Mouse (Mus musculus) heart, embryonic 13.5 days (tissue): ENCODE measurements around the gene Polr1a. TPM values are rescaled to one million over a fixed set of nuclear protein-coding genes. Genes with fewer than 3 reads are reported as not detected.
A peak's percentile ranks its signal among the peaks of the same experiment; 100 is the strongest.

Experiments
- ATAC-seq: fragments of 200-750 bp; cut with Nextera tagmentation; 2 replicates; pipeline ENCODE4 v1.8.0; 2017; ENCODE audit warnings: moderate TSS enrichment; ENCODE audit not compliant: insufficient number of reproducible peaks, low FRiP score, low TSS enrichment; ENCODE audit errors: extremely low read depth
- H3K27ac ChIP-seq: fragments of 300-500 bp; sonication (generic); replicated peaks from 2 replicates; pipeline ENCODE4 v1.5.1; 2015; ENCODE audit warnings: moderate library complexity, mild to moderate bottlenecking, inconsistent platforms
- H3K27me3 ChIP-seq: fragments of 300-500 bp; sonication (generic); replicated peaks from 2 replicates; pipeline ENCODE4 v1.6.1; 2015; ENCODE audit warnings: mild to moderate bottlenecking, inconsistent platforms
- H3K36me3 ChIP-seq: fragments of 300-500 bp; sonication (generic); 2 replicates; pipeline ENCODE4 v1.6.1; 2015; ENCODE audit warnings: mild to moderate bottlenecking, inconsistent platforms
- H3K4me1 ChIP-seq: fragments of 300-500 bp; sonication (generic); 2 replicates; pipeline ENCODE4 v1.6.1; 2015; ENCODE audit warnings: inconsistent platforms
- H3K4me2 ChIP-seq: fragments of 300-500 bp; sonication (generic); 2 replicates; pipeline ENCODE4 v1.6.1; 2015; ENCODE audit warnings: inconsistent platforms, mild to moderate bottlenecking, moderate library complexity
- H3K4me3 ChIP-seq: fragments of 300-500 bp; sonication (generic); 2 replicates; pipeline ENCODE4 v1.5.1; 2015; ENCODE audit warnings: moderate library complexity, mild to moderate bottlenecking, inconsistent platforms
- H3K9ac ChIP-seq: fragments of 300-500 bp; sonication (generic); 2 replicates; pipeline ENCODE4 v1.6.1; 2015; ENCODE audit warnings: inconsistent platforms, mild to moderate bottlenecking, moderate library complexity
- H3K9me3 ChIP-seq: fragments of 300-500 bp; sonication (generic); 2 replicates; pipeline ENCODE4 v1.6.1; 2016; ENCODE audit warnings: inconsistent platforms
- WGBS: fragments of 180-500 bp; shearing (Covaris S2); methylation state at CpG from one replicate; pipeline ENCODE4 v1.1.7; 2015; ENCODE audit warnings: mixed read lengths; 5-methylcytosine and 5-hydroxymethylcytosine counted together
- polyA plus RNA-seq: library from polyadenylated mRNA; unstranded; fragments of >200 nt; fragmentation: Nextera tagmentation; extraction: Ambion mirVana; gene quantifications from 2 replicates; pipeline ENCODE4 v1.2.1, GENCODE M21; 2015

Polr1a gene
- polyA plus RNA-seq, 1 experiment from 2014 or later, result 23.1 TPM

GRCm38 (mm10) chr6:71981450-71981849 is 72.6 kb downstream of the Polr1a start:
- peaks cover 47% of the 10 kb centered on the region for H3K36me3 ChIP-seq
- no peak overlapping the region for H3K4me2 ChIP-seq
- H3K4me1 ChIP-seq, result peaks cover 45% of the 10 kb centered on the region
- H3K4me3 ChIP-seq, result no peak overlapping the region
- peak overlapping the region; percentile 89; the same call in 1 of the 2 replicates for H3K27ac ChIP-seq
- no peaks in the 10 kb centered on the region for H3K27me3 ChIP-seq
- no peak for ATAC-seq
- 81% methylated on average over 4 of the region's 4 CpGs for WGBS
- no peak overlapping the region for H3K9ac ChIP-seq
- H3K9me3 ChIP-seq, result no peaks in the 10 kb centered on the region

- Histone ChIP-seq H3K9ac (no peak overlapping the region), H3K36me3 (peaks cover 10% of the 10 kb centered on the region; the same call in 1 of the 2 replicates), H3K4me1 (peaks cover 53% of the 10 kb centered on the region), H3K4me3 (no peak overlapping the region), H3K9me3 (no peaks in the 10 kb centered on the region), H3K4me2 (no peak overlapping the region), H3K27me3 (no peaks in the 10 kb centered on the region), H3K27ac (no peak overlapping the region)
- WGBS, result 75% methylated on average over 4 of the region's 4 CpGs
- no peak for ATAC-seq
These were observed 77.1 kb downstream of the Polr1a start for GRCm38 (mm10) chr6:71985984-71986383.

- no peaks in the 10 kb centered on the region for H3K27me3 ChIP-seq
- ATAC-seq, result no peak
- no peak overlapping the region; the same call in 1 of the 2 replicates for H3K4me2 ChIP-seq
- H3K36me3 ChIP-seq, result no peaks in the 10 kb centered on the region
- no peak overlapping the region for H3K9ac ChIP-seq
- no peaks in the 10 kb centered on the region for H3K9me3 ChIP-seq
- peak overlapping the region; percentile 62 for H3K27ac ChIP-seq
- H3K4me1 ChIP-seq, result peaks cover 63% of the 10 kb centered on the region
- H3K4me3 ChIP-seq, result no peak overlapping the region
- 28% methylated on average over 7 of the region's 7 CpGs for WGBS
These were observed 78.8 kb downstream of the Polr1a start for GRCm38 (mm10) chr6:71987546-71988248.

GRCm38 (mm10) chr6:71989647-71990351 is 80.9 kb downstream of the Polr1a start:
- Histone ChIP-seq H3K4me3 (no peak overlapping the region), H3K9me3 (no peaks in the 10 kb centered on the region), H3K27me3 (no peaks in the 10 kb centered on the region), H3K9ac (0 out of 2 replicates have a peak overlapping the region, but pooled peaks have one; percentile 9), H3K36me3 (no peaks in the 10 kb centered on the region), H3K27ac (peak overlapping the region; percentile 81), H3K4me2 (no peak overlapping the region), H3K4me1 (peaks cover 57% of the 10 kb centered on the region)
- 27% methylated on average over 8 of the region's 8 CpGs for WGBS
- no peak for ATAC-seq

- WGBS, result 49% methylated on average over 8 of the region's 8 CpGs
- H3K36me3 ChIP-seq, result no peaks in the 10 kb centered on the region
- 0 out of 2 replicates have a peak overlapping the region, but pooled peaks have one; percentile 56 for H3K9ac ChIP-seq
- no peak overlapping the region for H3K4me3 ChIP-seq
- no peaks in the 10 kb centered on the region for H3K27me3 ChIP-seq
- H3K27ac ChIP-seq, result peak overlapping the region; percentile 81
- ATAC-seq, result no peak
- H3K9me3 ChIP-seq, result no peaks in the 10 kb centered on the region
- no peak overlapping the region for H3K4me2 ChIP-seq
- H3K4me1 ChIP-seq, result peaks cover 57% of the 10 kb centered on the region
These were observed 81.6 kb downstream of the Polr1a start for GRCm38 (mm10) chr6:71990371-71990837.

GRCm38 (mm10) chr6:71991190-71991932 is 82.5 kb downstream of the Polr1a start:
- ATAC-seq, result no peak
- no peak overlapping the region for H3K4me3 ChIP-seq
- H3K27me3 ChIP-seq, result no peaks in the 10 kb centered on the region
- peak overlapping the region; percentile 56 for H3K9ac ChIP-seq
- no peak overlapping the region for H3K4me2 ChIP-seq
- H3K27ac ChIP-seq, result peak overlapping the region; percentile 81
- H3K36me3 ChIP-seq, result no peaks in the 10 kb centered on the region
- peaks cover 5% of the 10 kb centered on the region; the same call in 1 of the 2 replicates for H3K9me3 ChIP-seq
- 52% methylated on average over 8 of the region's 8 CpGs for whole genome bisulfite sequencing
- H3K4me1 ChIP-seq, result peaks cover 57% of the 10 kb centered on the region

- Histone ChIP-seq H3K4me2 (no peak overlapping the region), H3K4me1 (peaks cover 56% of the 10 kb centered on the region), H3K36me3 (no peaks in the 10 kb centered on the region), H3K27me3 (no peaks in the 10 kb centered on the region), H3K4me3 (no peak overlapping the region), H3K9ac (no peak overlapping the region), H3K9me3 (peaks cover 9% of the 10 kb centered on the region; the same call in 1 of the 2 replicates), H3K27ac (peak overlapping the region; percentile 81)
- ATAC-seq, result no peak
- WGBS, result 69% methylated on average over 2 of the region's 2 CpGs
These were observed 83.1 kb downstream of the Polr1a start for GRCm38 (mm10) chr6:71991933-71992325.

GRCm38 (mm10) chr6:71994004-71994403 is 85.2 kb downstream of the Polr1a start:
- H3K36me3 ChIP-seq, result no peaks in the 10 kb centered on the region
- no peak for ATAC-seq
- H3K27me3 ChIP-seq, result no peaks in the 10 kb centered on the region
- no peak overlapping the region for H3K27ac ChIP-seq
- 84% methylated on average over 4 of the region's 4 CpGs for WGBS
- peaks cover 36% of the 10 kb centered on the region for H3K4me1 ChIP-seq
- no peak overlapping the region for H3K9ac ChIP-seq
- peaks cover 9% of the 10 kb centered on the region; the same call in 1 of the 2 replicates for H3K9me3 ChIP-seq
- H3K4me2 ChIP-seq, result no peak overlapping the region
- H3K4me3 ChIP-seq, result no peak overlapping the region

- H3K27ac ChIP-seq, result no peak overlapping the region
- no peak for ATAC-seq
- H3K4me1 ChIP-seq, result peaks cover 25% of the 10 kb centered on the region
- 76% methylated on average over 3 of the region's 3 CpGs for WGBS
- H3K4me3 ChIP-seq, result no peak overlapping the region
- no peak overlapping the region for H3K4me2 ChIP-seq
- no peaks in the 10 kb centered on the region for H3K27me3 ChIP-seq
- H3K36me3 ChIP-seq, result no peaks in the 10 kb centered on the region
- H3K9me3 ChIP-seq, result peaks cover 9% of the 10 kb centered on the region; the same call in 1 of the 2 replicates
- H3K9ac ChIP-seq, result no peak overlapping the region
These were observed 86.2 kb downstream of the Polr1a start for GRCm38 (mm10) chr6:71995081-71995480.

GRCm38 (mm10) chr6:71997215-71997614 is 88.4 kb downstream of the Polr1a start:
- WGBS, result 65% methylated on average over 1 of the region's 1 CpGs
- Histone ChIP-seq H3K9me3 (peaks cover 9% of the 10 kb centered on the region; the same call in 1 of the 2 replicates), H3K9ac (no peak overlapping the region), H3K27me3 (no peaks in the 10 kb centered on the region), H3K4me1 (peaks cover 8% of the 10 kb centered on the region), H3K36me3 (no peaks in the 10 kb centered on the region), H3K4me2 (no peak overlapping the region), H3K27ac (no peak overlapping the region), H3K4me3 (no peak overlapping the region)
- no peak for ATAC-seq
